Mouse (Mus musculus) layer of hippocampus, adult 9-10 months (tissue): ENCODE results near the gene Cracr2b.

Experiments used
- DNase-seq: peaks from one replicate; pipeline ENCODE4 v3.0.0; 2022; ENCODE audit warnings: low spot score

Cracr2b gene

GRCm38 (mm10) chr7:141486239-141486638, 25.3 kb downstream of the Cracr2b start:
- DNase-seq, result no peak

GRCm38 (mm10) chr7:141487141-141487540, 26.2 kb downstream of the Cracr2b start:
- no peak for DNase-seq

GRCm38 (mm10) chr7:141491151-141491550, 30.3 kb downstream of the Cracr2b start:
- DNase-seq, result no peak

GRCm38 (mm10) chr7:141492738-141493137, 31.8 kb downstream of the Cracr2b start:
- DNase-seq, result no peak

GRCm38 (mm10) chr7:141493729-141494128, 32.8 kb downstream of the Cracr2b start:
- DNase-seq, result no peak

GRCm38 (mm10) chr7:141495379-141495778, 34.5 kb downstream of the Cracr2b start:
- no peak for DNase-seq

GRCm38 (mm10) chr7:141495940-141496339, 35.0 kb downstream of the Cracr2b start:
- DNase-seq, result no peak

GRCm38 (mm10) chr7:141497600-141497999, 36.7 kb downstream of the Cracr2b start:
- DNase-seq, result no peak

GRCm38 (mm10) chr7:141501820-141502555, 41.1 kb downstream of the Cracr2b start:
- DNase-seq, result no peak

GRCm38 (mm10) chr7:141502556-141502905, 41.6 kb downstream of the Cracr2b start:
- no peak for DNase-seq

- DNase-seq, result no peak
Measured at GRCm38 (mm10) chr7:141506278-141506677, 45.4 kb downstream of the Cracr2b start.

GRCm38 (mm10) chr7:141508160-141508559, 47.3 kb downstream of the Cracr2b start:
- DNase-seq, result no peak

- no peak for DNase-seq
Measured at GRCm38 (mm10) chr7:141510196-141510595, 49.3 kb downstream of the Cracr2b start.

GRCm38 (mm10) chr7:141510681-141511191, 49.8 kb downstream of the Cracr2b start:
- no peak for DNase-seq
